Mouse (Mus musculus): ENCODE data around the gene Cfap43. TPM values are rescaled to one million over a fixed set of nuclear protein-coding genes. Genes with fewer than 3 reads are reported as not detected.

Cfap43 gene
- 0.08 and 0.09 TPM in 2 replicates for polyA plus RNA-seq (2015; fragmentation: Nextera tagmentation; extraction: Ambion mirVana)

GRCm38 (mm10) chr19:47919126-47919965 is at the start of gene Cfap43, which contains the start of gene Itprip:
TSS of gene Cfap43 (minus strand) at chr19:47919287.
TSS of gene Itprip (minus strand) at chr19:47919299.

GRCm38 (mm10) chr19:47937443-47938406 is 18.6 kb upstream of the Cfap43 start, which contains the start of gene Cfap58:
TSS of gene Cfap58 (plus strand) at chr19:47937675.

DNA sequence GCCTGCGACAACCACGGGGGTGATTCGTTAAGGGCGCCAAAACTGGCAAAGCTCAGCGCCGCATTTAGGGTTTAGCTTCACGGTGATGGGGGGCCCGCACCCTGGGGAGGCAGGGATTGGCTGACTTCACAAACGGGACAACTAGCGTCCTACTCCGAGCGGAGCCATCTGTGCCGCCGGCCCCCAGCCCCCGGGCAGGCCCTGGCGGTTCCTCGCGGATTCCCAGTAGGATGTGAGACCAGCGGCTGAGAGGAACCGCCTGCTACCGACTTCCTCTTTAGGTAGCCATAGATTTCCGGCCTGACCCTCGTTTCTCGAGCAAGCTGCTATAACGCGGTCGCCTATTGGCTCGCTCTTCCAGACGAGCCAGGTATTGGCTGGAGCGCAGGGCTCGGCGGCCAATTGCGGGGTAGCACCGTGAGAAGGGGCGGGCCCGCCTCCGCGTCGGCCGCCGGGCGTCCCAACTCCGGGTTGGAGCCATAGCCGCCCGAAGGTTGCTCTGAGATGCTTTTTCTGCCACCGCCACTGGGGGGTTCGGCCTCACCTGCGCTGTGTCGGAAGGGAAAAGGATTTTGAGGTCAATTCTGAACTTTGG is 53.6 kb downstream of the Cfap43 start, which contains the start of gene Gsto2:
Gsto2 (plus strand) TSS at position 182 of the 595 bp plus-strand sequence.

GRCm38 (mm10) chr19:47854796-47855783 is 64.0 kb downstream of the Cfap43 start, which contains the start of gene Gsto1:
TSS of gene Gsto1 (plus strand) at chr19:47854970.

GRCm38 (mm10) chr19:47731071-47731881 is 187.8 kb downstream of the Cfap43 start, which contains the start of gene Sfr1:
TSS of gene Sfr1 (plus strand) at chr19:47731682.

DNA sequence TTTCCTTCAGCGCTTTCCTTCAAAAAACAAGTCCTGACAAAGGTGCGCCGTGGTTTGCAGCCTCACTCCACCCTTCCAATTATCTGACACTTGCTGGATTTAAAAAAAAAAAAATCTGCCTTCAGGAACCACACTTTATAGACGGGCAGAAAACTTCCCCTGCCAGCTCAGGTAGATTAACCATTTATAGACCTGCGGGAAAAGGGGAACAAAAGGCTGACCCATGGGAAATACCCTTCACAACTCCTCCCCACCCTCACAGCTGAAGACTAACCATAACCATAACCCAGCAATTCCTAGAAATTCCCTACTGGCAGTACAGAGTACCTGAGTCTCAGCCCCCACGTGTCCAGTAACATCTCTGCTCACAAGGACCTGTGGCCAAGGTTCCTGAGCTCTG is 227.1 kb downstream of the Cfap43 start, which contains the start of gene Col17a1:
Col17a1 (minus strand) TSS at position 101 of the 400 bp plus-strand sequence.

Small RNAs within 50 kb of the gene (microRNA-seq; reads per million reads assigned to microRNA genes)
- gene Gm22240 (ENCODE audit: borderline replicate concordance, insufficient number of aligned reads), result not detected
- not detected for gene Mir8090 (ENCODE audit: borderline replicate concordance, insufficient number of aligned reads)

Other genes with a start within 250 kb of the Cfap43 start
- 0.88 and 0.93 TPM in 2 replicates for gene Col17a1, start 227.2 kb downstream of the Cfap43 start, polyA plus RNA-seq (2015; fragmentation: Nextera tagmentation; extraction: Ambion mirVana)
- gene Sfr1, start 187.6 kb downstream of the Cfap43 start, polyA plus RNA-seq (2015; fragmentation: Nextera tagmentation; extraction: Ambion mirVana), result 196 and 214 TPM in 2 replicates
- gene Gsto1, start 64.3 kb downstream of the Cfap43 start, polyA plus RNA-seq (2015; fragmentation: Nextera tagmentation; extraction: Ambion mirVana), result 132 and 193 TPM in 2 replicates
- 1.8 TPM in 2 replicates for gene Gsto2, start 53.8 kb downstream of the Cfap43 start, polyA plus RNA-seq (2015; fragmentation: Nextera tagmentation; extraction: Ambion mirVana)
- gene Itprip, start within 50 bp of the Cfap43 start, polyA plus RNA-seq (2015; fragmentation: Nextera tagmentation; extraction: Ambion mirVana), result 8.6 and 9.2 TPM in 2 replicates
- not detected in 2 replicates for gene Cfap58, start 18.4 kb upstream of the Cfap43 start, polyA plus RNA-seq (2015; fragmentation: Nextera tagmentation; extraction: Ambion mirVana)